Mouse (Mus musculus) embryonic facial prominence, embryonic 15.5 days (tissue): ENCODE measurements around the gene Fam83g. TPM values are rescaled to one million over a fixed set of nuclear protein-coding genes. Genes with fewer than 3 reads are reported as not detected.

Experiments used
- ATAC-seq: fragments of 200-750 bp; cut with Nextera tagmentation; 2 replicates; pipeline ENCODE4 v1.8.0; 2017; ENCODE audit warnings: low read depth, moderate TSS enrichment; ENCODE audit not compliant: insufficient number of reproducible peaks, low FRiP score, low TSS enrichment
- H3K27ac ChIP-seq: fragments of 300-500 bp; sonication (generic); replicated peaks from 2 replicates; pipeline ENCODE4 v1.5.1; 2015; ENCODE audit warnings: mild to moderate bottlenecking, inconsistent platforms
- H3K27me3 ChIP-seq: fragments of 300-500 bp; sonication (generic); 2 replicates; pipeline ENCODE4 v1.6.1; 2015; ENCODE audit warnings: inconsistent platforms
- H3K36me3 ChIP-seq: fragments of 300-500 bp; sonication (generic); 2 replicates; pipeline ENCODE4 v1.6.1; 2015; ENCODE audit warnings: mild to moderate bottlenecking, inconsistent platforms
- H3K4me1 ChIP-seq: fragments of 300-500 bp; sonication (generic); 2 replicates; pipeline ENCODE4 v1.6.1; 2015; ENCODE audit warnings: inconsistent platforms
- H3K4me2 ChIP-seq: fragments of 300-500 bp; sonication (generic); replicated peaks from 2 replicates; pipeline ENCODE4 v1.6.1; 2015; ENCODE audit warnings: mild to moderate bottlenecking, inconsistent platforms
- H3K4me3 ChIP-seq: fragments of 300-500 bp; sonication (generic); replicated peaks from 2 replicates; pipeline ENCODE4 v1.5.1; 2015; ENCODE audit warnings: mild to moderate bottlenecking, inconsistent platforms
- H3K9ac ChIP-seq: fragments of 300-500 bp; sonication (generic); 2 replicates; pipeline ENCODE4 v1.6.1; 2015; ENCODE audit warnings: inconsistent platforms
- H3K9me3 ChIP-seq: fragments of 300-500 bp; sonication (generic); replicated peaks from 2 replicates; pipeline ENCODE4 v1.6.1; 2016; ENCODE audit warnings: inconsistent platforms
- WGBS: fragments of 180-500 bp; shearing (Covaris S2); methylation state at CpG from one replicate; pipeline ENCODE4 v1.1.7; 2015; 5-methylcytosine and 5-hydroxymethylcytosine counted together
- polyA plus RNA-seq: library from polyadenylated mRNA; unstranded; fragments of >200 nt; fragmentation: Nextera tagmentation; extraction: Ambion mirVana; gene quantifications from 2 replicates; pipeline ENCODE4 v1.2.1, GENCODE M21; 2015

Gene Fam83g
- polyA plus RNA-seq, 1 experiment from 2014 or later = 9.0 TPM

DNA sequence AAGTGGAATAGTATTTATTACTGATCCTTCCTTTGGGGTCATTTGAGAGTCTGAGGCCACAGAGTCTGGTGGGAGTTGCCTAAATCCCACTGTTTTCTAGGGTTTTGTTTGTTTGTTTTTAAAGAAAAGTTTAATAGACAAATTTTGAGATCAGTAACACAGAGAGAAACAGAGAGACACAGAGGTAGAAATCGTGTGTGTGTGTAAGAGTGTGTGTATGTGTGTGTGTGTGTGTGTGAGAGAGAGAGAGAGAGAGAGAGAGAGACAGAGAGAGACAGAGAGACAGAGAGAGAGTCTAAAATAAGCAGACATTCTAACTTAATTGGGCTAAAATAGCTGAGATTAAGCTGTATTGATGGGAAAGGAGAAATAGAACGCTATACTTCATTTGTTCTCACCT lies 30.3 kb upstream of the Fam83g start:
- no peak overlapping the region for H3K27ac ChIP-seq
- no peak overlapping the region for H3K4me2 ChIP-seq
- H3K4me3 ChIP-seq = peak overlapping the region; percentile 16; the same call in 1 of the 2 replicates

DNA sequence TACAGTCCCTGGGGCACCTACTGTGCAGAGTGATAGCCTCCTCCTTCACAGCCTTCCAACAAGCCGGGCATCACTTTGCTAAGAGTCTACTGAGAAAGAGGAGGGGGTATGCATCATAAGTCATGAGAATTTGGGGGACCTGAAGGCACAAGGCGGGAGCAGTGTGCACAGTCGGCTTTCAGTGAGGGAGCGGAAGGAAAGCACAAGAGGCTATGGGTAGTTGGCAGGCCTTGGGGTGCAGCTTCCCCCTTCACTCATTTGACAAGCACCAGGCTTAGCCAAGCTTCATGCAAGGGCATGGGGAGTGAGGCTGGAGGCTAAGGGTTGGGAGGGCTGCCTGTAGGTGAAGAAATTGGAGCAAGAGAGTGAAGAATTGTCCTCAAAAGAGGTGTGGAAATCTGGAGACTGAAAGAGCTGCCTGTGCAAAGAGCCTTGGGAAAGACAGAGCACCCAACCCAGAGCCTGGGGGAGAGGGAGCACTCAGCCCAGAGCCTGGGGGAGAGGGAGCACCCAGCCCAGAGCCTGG lies 29.0 kb upstream of the Fam83g start:
- Histone ChIP-seq H3K9ac (no peak overlapping the region), H3K9me3 (no peaks in the 10 kb centered on the region), H3K4me2 (no peak overlapping the region), H3K36me3 (no peaks in the 10 kb centered on the region), H3K27ac (no peak overlapping the region), H3K4me1 (no peaks in the 10 kb centered on the region), H3K27me3 (no peaks in the 10 kb centered on the region), H3K4me3 (no peak overlapping the region)
- 90% methylated on average over 4 of the region's 4 CpGs for WGBS
- no peak for ATAC-seq

More for the DNA sequence above, 30.3 kb upstream of the Fam83g start:
- WGBS = 71% methylated on average over 2 of the region's 2 CpGs
- no peak overlapping the region for H3K9ac ChIP-seq
- no peaks in the 10 kb centered on the region for H3K4me1 ChIP-seq
- no peaks in the 10 kb centered on the region for H3K36me3 ChIP-seq
- ATAC-seq = no peak
- no peaks in the 10 kb centered on the region for H3K9me3 ChIP-seq
- H3K27me3 ChIP-seq = no peaks in the 10 kb centered on the region

DNA sequence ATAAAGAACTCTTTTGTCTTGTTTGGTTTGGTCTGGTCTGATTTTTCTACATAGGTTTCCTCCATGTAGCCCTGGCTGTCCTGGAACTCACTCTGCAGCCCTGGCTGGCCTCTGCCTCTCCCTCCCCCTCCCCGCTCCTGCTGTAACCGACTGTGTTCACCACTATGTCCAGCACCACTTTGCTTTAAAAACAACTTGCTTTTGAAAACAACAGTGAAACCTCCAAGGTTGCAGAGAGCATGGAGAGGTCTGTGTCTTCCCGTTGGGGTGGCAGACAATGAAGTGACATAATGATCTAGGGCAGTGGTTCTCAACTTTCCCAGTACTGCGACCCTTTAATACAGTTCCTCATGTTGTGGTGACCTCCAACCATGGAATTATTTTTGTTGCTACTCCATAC lies 28.2 kb upstream of the Fam83g start:
- 62% methylated on average over 4 of the region's 4 CpGs for WGBS
- Histone ChIP-seq H3K4me2 (no peak overlapping the region), H3K4me3 (no peak overlapping the region), H3K9ac (no peak overlapping the region), H3K27ac (no peak overlapping the region), H3K4me1 (no peaks in the 10 kb centered on the region), H3K36me3 (no peaks in the 10 kb centered on the region), H3K27me3 (no peaks in the 10 kb centered on the region), H3K9me3 (no peaks in the 10 kb centered on the region)
- no peak for ATAC-seq

DNA sequence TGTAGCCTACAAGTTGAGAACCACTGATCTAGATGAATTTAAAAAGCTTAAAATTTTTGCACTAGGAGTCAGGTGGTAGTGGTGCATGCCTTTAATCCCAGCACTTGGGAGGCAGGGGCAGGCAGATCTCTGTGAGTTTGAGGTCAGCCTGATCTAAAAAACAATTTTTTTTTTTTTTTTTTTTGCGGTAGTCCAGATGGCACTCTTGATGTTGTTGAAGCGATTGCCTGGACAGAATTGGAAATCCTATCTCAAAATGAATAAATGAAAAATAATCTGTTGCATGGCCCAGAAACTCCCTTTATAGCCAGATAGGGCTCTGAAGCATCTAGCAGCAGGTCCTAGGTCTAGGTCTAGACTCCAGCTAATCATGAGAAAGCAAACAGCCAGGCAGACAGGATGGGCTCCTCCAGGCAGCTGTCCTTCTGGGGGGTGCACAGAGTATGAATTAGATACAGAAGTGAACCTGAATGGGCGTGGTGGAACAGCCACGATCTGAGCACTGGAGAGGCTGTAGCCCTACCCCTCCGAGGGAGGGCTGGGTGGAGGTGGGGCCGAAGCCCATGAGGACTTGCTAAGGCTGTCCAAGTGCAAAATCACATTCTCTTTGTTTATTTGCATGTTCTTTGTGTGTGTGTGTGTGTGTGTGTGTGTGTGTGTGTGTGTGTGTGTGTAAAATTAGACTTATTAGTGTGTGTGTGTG lies 27.6 kb upstream of the Fam83g start:
- Histone ChIP-seq H3K36me3 (no peaks in the 10 kb centered on the region), H3K4me1 (no peaks in the 10 kb centered on the region), H3K9me3 (no peaks in the 10 kb centered on the region), H3K4me2 (no peak overlapping the region), H3K9ac (no peak overlapping the region), H3K4me3 (no peak overlapping the region), H3K27ac (no peak overlapping the region), H3K27me3 (no peaks in the 10 kb centered on the region)
- no peak for ATAC-seq
- whole genome bisulfite sequencing = 54% methylated on average over 6 of the region's 6 CpGs

DNA sequence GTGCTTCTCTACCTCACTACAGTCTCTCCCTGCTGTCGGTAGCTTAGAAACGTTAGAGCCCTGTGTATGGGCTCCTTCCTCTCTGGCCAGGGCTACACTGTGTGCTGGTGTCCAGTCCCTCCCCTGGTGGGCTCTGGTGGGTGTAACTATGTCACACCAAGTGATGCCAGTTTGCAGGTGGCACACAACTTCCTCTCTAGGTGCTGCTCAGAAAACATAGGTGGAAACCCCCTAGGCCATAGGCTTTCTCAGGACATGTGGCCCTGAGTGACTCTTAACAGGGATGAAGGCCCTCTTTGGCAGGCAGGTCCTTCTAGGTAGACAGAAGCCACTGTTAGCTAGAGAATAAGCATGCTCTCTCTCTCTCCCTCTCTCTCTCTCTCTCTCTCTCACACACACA lies 26.5 kb upstream of the Fam83g start:
- no peak overlapping the region for H3K27ac ChIP-seq
- no peaks in the 10 kb centered on the region for H3K9me3 ChIP-seq
- no peak overlapping the region for H3K4me3 ChIP-seq
- ATAC-seq = no peak
- H3K36me3 ChIP-seq = no peaks in the 10 kb centered on the region
- 67% methylated on average over 2 of the region's 2 CpGs for WGBS
- H3K9ac ChIP-seq = no peak overlapping the region
- H3K4me1 ChIP-seq = no peaks in the 10 kb centered on the region
- no peaks in the 10 kb centered on the region for H3K27me3 ChIP-seq
- no peak overlapping the region for H3K4me2 ChIP-seq

DNA sequence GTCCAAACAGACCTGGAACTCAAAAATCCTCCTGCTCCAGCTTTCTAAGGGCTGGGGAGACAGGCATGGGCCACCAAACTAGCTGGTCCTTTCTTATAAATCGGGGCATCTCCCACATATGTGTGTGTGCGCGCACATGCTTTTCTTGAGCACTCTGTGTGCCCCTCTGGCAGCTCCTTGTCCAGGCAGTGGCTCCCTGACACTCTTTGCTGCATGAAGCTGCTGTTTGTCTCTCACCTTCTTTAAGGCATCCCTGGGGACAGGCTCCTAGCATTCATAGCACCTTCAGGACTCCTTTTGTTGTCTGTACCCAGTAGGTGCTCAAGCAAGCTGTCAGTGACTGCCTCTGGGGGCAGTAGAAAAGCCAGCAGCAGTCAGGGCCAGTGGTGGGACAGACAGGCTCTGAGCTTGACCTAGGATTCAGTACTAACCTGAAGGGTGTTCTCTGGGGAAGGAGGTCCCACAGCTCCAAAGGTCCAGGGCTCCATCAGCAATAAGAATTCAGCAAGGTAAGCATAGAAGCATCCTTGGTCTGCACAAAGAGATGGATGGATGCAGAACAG lies 25.4 kb upstream of the Fam83g start:
- H3K4me2 ChIP-seq = no peak overlapping the region
- WGBS = 92% methylated on average over 3 of the region's 3 CpGs
- no peaks in the 10 kb centered on the region for H3K9me3 ChIP-seq
- H3K4me3 ChIP-seq = no peak overlapping the region
- H3K27ac ChIP-seq = no peak overlapping the region
- H3K27me3 ChIP-seq = no peaks in the 10 kb centered on the region
- peaks cover 3% of the 10 kb centered on the region; the same call in 1 of the 2 replicates for H3K4me1 ChIP-seq
- no peaks in the 10 kb centered on the region for H3K36me3 ChIP-seq
- ATAC-seq = no peak
- no peak overlapping the region for H3K9ac ChIP-seq

DNA sequence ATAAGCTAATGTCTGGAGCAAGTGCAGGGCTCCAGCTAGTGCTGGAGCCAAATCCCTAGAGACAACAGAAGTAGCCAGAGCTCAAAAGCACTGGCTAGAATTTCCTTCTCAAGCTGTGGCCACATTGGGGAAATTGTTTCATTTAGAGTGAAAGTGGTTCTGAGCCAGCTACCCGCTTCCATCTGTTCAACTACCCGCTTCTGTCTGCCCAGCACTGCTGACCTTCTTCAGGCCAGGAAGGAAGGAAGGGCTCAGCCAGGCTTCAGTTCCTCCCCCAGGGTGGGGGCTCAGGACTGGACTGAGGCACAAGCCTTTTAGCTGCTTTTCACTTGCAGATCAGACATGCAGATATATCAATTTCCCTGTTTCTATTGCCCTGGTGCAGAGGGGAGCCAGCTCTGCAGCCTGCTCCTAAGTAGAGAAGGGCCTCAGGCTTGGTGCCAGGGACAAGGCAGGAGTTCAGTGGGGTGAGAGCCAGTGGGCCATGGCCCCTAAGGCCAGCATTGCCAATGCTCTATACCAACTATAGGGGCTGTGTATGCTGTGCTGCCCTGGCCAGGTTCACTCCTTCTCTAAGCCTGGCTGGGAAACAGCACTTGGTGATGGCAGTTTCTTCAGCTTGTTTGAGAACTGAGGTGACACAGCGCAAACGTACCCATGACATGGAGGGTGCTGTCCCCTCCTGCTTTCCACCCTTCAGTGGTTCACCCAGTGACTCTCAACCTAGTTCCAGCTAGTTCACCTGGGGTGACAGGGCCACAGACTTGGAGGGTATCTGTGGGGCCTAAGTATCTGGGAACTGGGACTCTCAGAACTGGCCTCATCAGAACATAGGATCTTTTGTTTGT lies 24.7 kb upstream of the Fam83g start:
- no peak overlapping the region for H3K9ac ChIP-seq
- WGBS = 58% methylated on average over 4 of the region's 4 CpGs

DNA sequence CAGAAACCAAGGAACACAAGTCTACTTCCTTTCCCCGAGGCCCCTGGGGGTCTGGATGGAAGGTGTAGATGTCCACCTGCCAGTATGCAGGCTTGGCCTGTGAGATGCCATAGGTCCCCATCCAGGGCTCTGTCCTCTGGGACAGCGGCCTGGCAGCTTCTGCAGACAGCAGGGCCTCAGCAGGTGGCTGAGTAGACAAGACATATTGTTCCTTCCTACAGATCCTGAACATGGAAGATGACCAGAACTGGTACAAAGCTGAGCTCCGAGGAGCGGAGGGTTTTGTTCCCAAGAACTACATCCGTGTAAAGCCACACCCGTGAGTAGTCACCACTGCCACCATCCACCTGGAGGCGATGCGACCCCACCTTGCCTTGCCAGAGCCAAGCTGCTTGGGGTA lies 23.9 kb upstream of the Fam83g start:
- Histone ChIP-seq H3K9ac (no peak overlapping the region), H3K9me3 (no peaks in the 10 kb centered on the region), H3K27ac (no peak overlapping the region), H3K4me1 (peaks cover 3% of the 10 kb centered on the region; the same call in 1 of the 2 replicates), H3K36me3 (no peaks in the 10 kb centered on the region), H3K4me3 (no peak overlapping the region), H3K27me3 (no peaks in the 10 kb centered on the region), H3K4me2 (no peak overlapping the region)
- ATAC-seq = no peak
- 85% methylated on average over 8 of the region's 8 CpGs for WGBS

More for the DNA sequence above, 24.7 kb upstream of the Fam83g start:
- no peak overlapping the region for H3K4me3 ChIP-seq
- peaks cover 3% of the 10 kb centered on the region; the same call in 1 of the 2 replicates for H3K4me1 ChIP-seq
- no peak for ATAC-seq
- H3K4me2 ChIP-seq = no peak overlapping the region
- no peaks in the 10 kb centered on the region for H3K9me3 ChIP-seq
- H3K27me3 ChIP-seq = no peaks in the 10 kb centered on the region
- H3K27ac ChIP-seq = no peak overlapping the region; the same call in 1 of the 2 replicates
- H3K36me3 ChIP-seq = no peaks in the 10 kb centered on the region

DNA sequence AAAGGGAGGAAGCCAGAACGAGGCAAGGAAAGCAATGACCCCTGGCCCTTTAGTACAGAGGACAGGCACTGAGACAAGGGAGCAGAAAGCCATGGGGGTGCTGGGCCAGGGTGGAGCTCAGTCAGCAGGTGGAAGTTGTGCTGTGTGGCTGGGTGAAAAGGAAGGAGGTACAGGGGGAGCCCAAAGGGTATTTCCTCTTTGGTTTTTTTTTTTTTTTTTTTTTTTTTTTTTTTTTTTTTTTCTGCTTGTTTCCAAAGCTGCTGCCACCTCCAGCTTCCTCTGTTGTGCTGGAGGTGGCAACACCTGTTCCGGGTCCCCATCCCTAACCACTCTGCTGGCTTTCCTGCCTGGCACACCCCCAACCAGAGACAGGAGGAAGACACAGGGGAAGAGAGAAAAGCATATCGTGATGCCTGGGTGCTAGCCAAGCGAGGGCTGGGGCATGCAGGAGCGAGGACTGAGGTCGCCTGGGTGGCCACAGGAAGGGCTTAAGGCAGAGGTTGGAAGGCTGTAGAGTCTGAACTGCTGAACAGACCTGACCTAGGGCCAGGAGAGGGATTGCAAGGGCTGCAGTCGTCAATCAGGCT lies 23.0 kb upstream of the Fam83g start:
- Histone ChIP-seq H3K27me3 (no peaks in the 10 kb centered on the region), H3K9me3 (no peaks in the 10 kb centered on the region), H3K36me3 (no peaks in the 10 kb centered on the region), H3K4me1 (peaks cover 3% of the 10 kb centered on the region; the same call in 1 of the 2 replicates), H3K27ac (no peak overlapping the region), H3K4me2 (no peak overlapping the region), H3K9ac (no peak overlapping the region), H3K4me3 (no peak overlapping the region)
- ATAC-seq = no peak
- WGBS = 74% methylated on average over 7 of the region's 7 CpGs

DNA sequence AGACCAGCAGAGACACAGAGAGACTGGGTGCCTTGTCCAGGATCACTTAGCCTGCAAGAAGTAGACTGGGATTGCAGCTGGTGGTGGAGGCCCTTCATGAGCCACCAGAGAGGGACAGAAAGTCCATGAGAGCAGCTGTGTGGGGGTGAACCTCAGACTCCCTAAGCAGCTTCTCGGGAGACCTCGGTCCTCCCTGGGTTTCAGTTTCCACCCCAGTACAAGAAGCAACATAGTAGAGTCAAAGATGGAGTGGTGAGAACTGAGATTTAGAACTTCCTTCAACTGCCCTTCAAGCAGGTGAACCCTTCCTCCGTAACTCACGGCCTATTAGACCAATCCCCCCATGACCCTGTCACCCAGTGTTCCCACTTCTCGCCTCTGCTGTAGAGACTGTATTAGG lies 21.7 kb upstream of the Fam83g start:
- Histone ChIP-seq H3K36me3 (no peaks in the 10 kb centered on the region), H3K9me3 (no peaks in the 10 kb centered on the region), H3K27ac (no peak overlapping the region), H3K27me3 (no peaks in the 10 kb centered on the region), H3K4me3 (no peak overlapping the region), H3K9ac (no peak overlapping the region), H3K4me1 (peaks cover 8% of the 10 kb centered on the region; the same call in 1 of the 2 replicates), H3K4me2 (no peak overlapping the region)
- 90% methylated on average over 5 of the region's 5 CpGs for WGBS
- no peak for ATAC-seq

DNA sequence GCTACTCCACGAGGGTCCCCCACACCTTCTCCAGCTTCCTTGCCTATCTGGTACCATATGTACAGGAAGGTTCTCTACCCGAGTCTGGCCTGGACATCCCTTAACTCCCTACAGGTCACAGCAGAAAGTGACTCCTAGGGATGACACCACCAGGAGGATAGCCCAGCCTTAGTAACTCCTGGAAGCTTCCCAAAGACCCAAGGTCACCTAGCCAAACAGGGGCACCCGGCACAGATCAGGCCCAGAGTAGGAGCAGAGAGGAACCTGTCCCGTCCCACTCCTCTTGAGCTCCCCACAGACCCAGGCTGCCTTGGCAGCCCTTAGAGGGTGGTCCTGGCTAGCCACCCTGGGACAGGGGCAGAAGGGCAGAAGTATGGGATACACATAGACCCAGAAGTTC lies 18.5 kb upstream of the Fam83g start:
- no peaks in the 10 kb centered on the region for H3K27me3 ChIP-seq

More for the DNA sequence above, 18.5 kb upstream of the Fam83g start:
- H3K4me1 ChIP-seq = peaks cover 10% of the 10 kb centered on the region; the same call in 1 of the 2 replicates
- no peaks in the 10 kb centered on the region for H3K9me3 ChIP-seq
- H3K27ac ChIP-seq = no peak overlapping the region
- H3K4me3 ChIP-seq = no peak overlapping the region
- H3K36me3 ChIP-seq = no peaks in the 10 kb centered on the region
- no peak for ATAC-seq
- WGBS = 81% methylated on average over 4 of the region's 4 CpGs
- H3K4me2 ChIP-seq = no peak overlapping the region
- H3K9ac ChIP-seq = no peak overlapping the region
